Mouse (Mus musculus): Measurements from ENCODE around the gene Fgd3.

DNA sequence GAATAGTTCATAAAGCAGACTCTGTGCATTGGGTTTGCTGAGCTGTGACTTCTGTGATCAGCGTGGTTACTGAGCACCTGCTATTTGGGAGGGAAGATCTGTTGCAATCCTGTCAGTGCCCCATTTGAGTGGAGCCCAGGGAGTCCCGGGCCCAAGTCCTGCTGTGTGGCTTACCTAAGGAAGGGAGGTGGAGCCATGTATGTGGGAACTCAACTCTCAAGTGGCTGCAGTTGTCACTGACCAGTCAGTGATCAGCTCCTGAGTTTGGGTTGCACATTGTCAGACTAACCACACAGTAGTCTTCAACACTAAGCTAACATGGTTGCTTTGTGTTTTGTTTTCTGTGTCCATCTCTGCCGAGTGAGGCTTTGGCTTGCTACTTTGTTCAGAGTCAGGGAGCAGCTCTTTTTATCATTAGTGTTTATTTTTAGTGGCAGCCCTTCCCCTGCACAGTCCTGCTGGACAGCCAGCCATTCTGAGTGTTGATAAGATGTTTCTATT is 40.8 kb upstream of the Fgd3 start:
- no peak for TF ChIP-seq GATA1 (IDR thresholded peaks at IDR 0.05; ENCODE audit: low read length)
- no peak for TF ChIP-seq TAL1 (IDR thresholded peaks at IDR 0.05; ENCODE audit: low read length)

All from erythroblast, embryonic 14.5 days (primary cell).